Mouse (Mus musculus) frontal cortex, postnatal 25 days (tissue): ENCODE results near the gene Chtf18.
"Not testable (repeated sequence)": the region's sequence is repeated elsewhere in the genome, so short reads cannot be mapped to it uniquely, and the experiment has no call there.

ENCODE experiments used
- DNase-seq, 2 experiments: peaks; one replicate each; pipeline ENCODE4 v3.0.0; 2022; ENCODE audit warnings: low spot score in 2 of 2

Gene Chtf18

GRCm38 (mm10) chr17:25727265-25728008 lies at the start of gene Chtf18, which contains the start of gene Rpusd1:
TSS of gene Chtf18 (minus strand) at chr17:25727419.
TSS of gene Rpusd1 (plus strand) at chr17:25727670.
- DNase-seq: peak; percentile 95 to 97

GRCm38 (mm10) chr17:25775318-25776062 lies 48.3 kb upstream of the Chtf18 start:
- DNase-seq: no peak

- DNase-seq: peak; percentile 98 to 99
Measured at GRCm38 (mm10) chr17:25773549-25774120, 46.4 kb upstream of the Chtf18 start, which contains the start of gene Narfl. TSS of gene Narfl (plus strand) at chr17:25773776.

- DNase-seq: no peak
Measured at GRCm38 (mm10) chr17:25769331-25769730, 42.1 kb upstream of the Chtf18 start.

- DNase-seq: no peak
Measured at GRCm38 (mm10) chr17:25765886-25766285, 38.7 kb upstream of the Chtf18 start.

GRCm38 (mm10) chr17:25762591-25762990 lies 35.4 kb upstream of the Chtf18 start:
- DNase-seq: no peak

- no peak for DNase-seq
Measured at GRCm38 (mm10) chr17:25761561-25761970, 34.3 kb upstream of the Chtf18 start.

GRCm38 (mm10) chr17:25760148-25760547 lies 32.9 kb upstream of the Chtf18 start:
- DNase-seq: no peak

- DNase-seq: no peak
Measured at GRCm38 (mm10) chr17:25757691-25758090, 30.5 kb upstream of the Chtf18 start.

GRCm38 (mm10) chr17:25756378-25757242 lies 29.4 kb upstream of the Chtf18 start:
- no peak for DNase-seq

GRCm38 (mm10) chr17:25755627-25756377 lies 28.6 kb upstream of the Chtf18 start:
- DNase-seq: no peak

- DNase-seq: no peak
Measured at GRCm38 (mm10) chr17:25755086-25755485, 27.9 kb upstream of the Chtf18 start.

GRCm38 (mm10) chr17:25754241-25754640 lies 27.0 kb upstream of the Chtf18 start, which contains the start of gene Msln:
TSS of gene Msln (minus strand) at chr17:25754378.
- no peak for DNase-seq

GRCm38 (mm10) chr17:25751446-25751845 lies 24.2 kb upstream of the Chtf18 start:
- DNase-seq: peak in 1 of 2 experiments; percentile 41

- DNase-seq: no peak
Measured at GRCm38 (mm10) chr17:25749314-25749713, 22.1 kb upstream of the Chtf18 start.

GRCm38 (mm10) chr17:25748238-25748637 lies 21.0 kb upstream of the Chtf18 start:
- no peak for DNase-seq

- DNase-seq: no peak
Measured at GRCm38 (mm10) chr17:25744311-25744710, 17.1 kb upstream of the Chtf18 start.

- no peak for DNase-seq
Measured at GRCm38 (mm10) chr17:25743831-25744230, 16.6 kb upstream of the Chtf18 start.

- not testable (repeated sequence) for DNase-seq
Measured at GRCm38 (mm10) chr17:25741471-25741870, 14.3 kb upstream of the Chtf18 start.

- DNase-seq: no peak
Measured at GRCm38 (mm10) chr17:25738861-25739260, 11.6 kb upstream of the Chtf18 start.

- DNase-seq: no peak
Measured at GRCm38 (mm10) chr17:25735745-25736144, 8.5 kb upstream of the Chtf18 start, which contains the start of gene Mslnl. TSS of gene Mslnl (plus strand) at chr17:25736042.
